Mouse (Mus musculus): ENCODE data around the gene Rchy1.

The Rchy1 gene

GRCm38 (mm10) chr5:91962639-91963440 is at the start of gene Rchy1:
TSS of gene Rchy1 (minus strand) at chr5:91963068.
- DNase-seq (ENCODE audit: low spot score in 2 of 2) = peak; percentile 87 to 90

GRCm38 (mm10) chr5:92011756-92012155 is 48.9 kb upstream of the Rchy1 start:
- no peak for DNase-seq (ENCODE audit: low spot score in 2 of 2)

GRCm38 (mm10) chr5:92009827-92010226 is 47.0 kb upstream of the Rchy1 start:
- no peak for DNase-seq (ENCODE audit: low spot score in 2 of 2)

GRCm38 (mm10) chr5:92003011-92003410 is 40.1 kb upstream of the Rchy1 start:
- DNase-seq (ENCODE audit: low spot score in 2 of 2) = no peak

- DNase-seq (ENCODE audit: low spot score in 2 of 2) = no peak
These were observed 37.9 kb upstream of the Rchy1 start for GRCm38 (mm10) chr5:92000770-92001169.

- peak; percentile 34 to 63 for DNase-seq (ENCODE audit: low spot score in 2 of 2)
These were observed 31.7 kb upstream of the Rchy1 start for GRCm38 (mm10) chr5:91994546-91994945.

- no peak for DNase-seq (ENCODE audit: low spot score in 2 of 2)
These were observed 30.2 kb upstream of the Rchy1 start for GRCm38 (mm10) chr5:91993061-91993460.

- DNase-seq (ENCODE audit: low spot score in 2 of 2) = no peak
These were observed 28.5 kb upstream of the Rchy1 start for GRCm38 (mm10) chr5:91991191-91991937.

GRCm38 (mm10) chr5:91989261-91989660 is 26.4 kb upstream of the Rchy1 start:
- DNase-seq (ENCODE audit: low spot score in 2 of 2) = no peak

- no peak for DNase-seq (ENCODE audit: low spot score in 2 of 2)
These were observed 24.9 kb upstream of the Rchy1 start for GRCm38 (mm10) chr5:91987799-91988198.

- DNase-seq (ENCODE audit: low spot score in 2 of 2) = no peak
These were observed 24.4 kb upstream of the Rchy1 start, which contains the start of gene Odaph for GRCm38 (mm10) chr5:91987236-91987635. TSS of gene Odaph (plus strand) at chr5:91987475.

GRCm38 (mm10) chr5:91985721-91986120 is 22.9 kb upstream of the Rchy1 start:
- DNase-seq (ENCODE audit: low spot score in 2 of 2) = no peak

GRCm38 (mm10) chr5:91983490-91983889 is 20.6 kb upstream of the Rchy1 start:
- no peak for DNase-seq (ENCODE audit: low spot score in 2 of 2)

- no peak for DNase-seq (ENCODE audit: low spot score in 2 of 2)
These were observed 18.4 kb upstream of the Rchy1 start for GRCm38 (mm10) chr5:91981176-91981840.

- no peak for DNase-seq (ENCODE audit: low spot score in 2 of 2)
These were observed 14.5 kb upstream of the Rchy1 start for GRCm38 (mm10) chr5:91977397-91977770.

- DNase-seq (ENCODE audit: low spot score in 2 of 2) = no peak
These were observed 13.9 kb upstream of the Rchy1 start for GRCm38 (mm10) chr5:91976566-91977396.

GRCm38 (mm10) chr5:91975758-91976157 is 12.9 kb upstream of the Rchy1 start:
- peak in 1 of 2 experiments; percentile 16 for DNase-seq (ENCODE audit: low spot score in 2 of 2)

- no peak for DNase-seq (ENCODE audit: low spot score in 2 of 2)
These were observed 11.1 kb upstream of the Rchy1 start for GRCm38 (mm10) chr5:91974002-91974401.

GRCm38 (mm10) chr5:91972046-91972445 is 9.2 kb upstream of the Rchy1 start:
- no peak for DNase-seq (ENCODE audit: low spot score in 2 of 2)

GRCm38 (mm10) chr5:91962259-91962638 is 619 bp downstream of the Rchy1 start:
- no peak for DNase-seq (ENCODE audit: low spot score in 2 of 2)

- no peak for DNase-seq (ENCODE audit: low spot score in 2 of 2)
These were observed 1.5 kb downstream of the Rchy1 start for GRCm38 (mm10) chr5:91961370-91961769.

Measured in right cerebral cortex, postnatal 36 days (tissue).